Mouse (Mus musculus) lung, postnatal 0 days (tissue): ENCODE data around the gene Tmem254c.
"Not testable (repeated sequence)": the region's sequence is repeated elsewhere in the genome, so short reads cannot be mapped to it uniquely, and the experiment has no call there.

Experiments used
- CTCF ChIP-seq: IDR thresholded peaks from 2 replicates; pipeline ENCODE4 v1.5.1; 2016; ENCODE audit warnings: antibody characterized with exemption, mild to moderate bottlenecking
- EP300 ChIP-seq: IDR thresholded peaks from 2 replicates; pipeline ENCODE4 v1.6.1; 2016; ENCODE audit warnings: antibody characterized with exemption, mild to moderate bottlenecking, control low read depth

DNA sequence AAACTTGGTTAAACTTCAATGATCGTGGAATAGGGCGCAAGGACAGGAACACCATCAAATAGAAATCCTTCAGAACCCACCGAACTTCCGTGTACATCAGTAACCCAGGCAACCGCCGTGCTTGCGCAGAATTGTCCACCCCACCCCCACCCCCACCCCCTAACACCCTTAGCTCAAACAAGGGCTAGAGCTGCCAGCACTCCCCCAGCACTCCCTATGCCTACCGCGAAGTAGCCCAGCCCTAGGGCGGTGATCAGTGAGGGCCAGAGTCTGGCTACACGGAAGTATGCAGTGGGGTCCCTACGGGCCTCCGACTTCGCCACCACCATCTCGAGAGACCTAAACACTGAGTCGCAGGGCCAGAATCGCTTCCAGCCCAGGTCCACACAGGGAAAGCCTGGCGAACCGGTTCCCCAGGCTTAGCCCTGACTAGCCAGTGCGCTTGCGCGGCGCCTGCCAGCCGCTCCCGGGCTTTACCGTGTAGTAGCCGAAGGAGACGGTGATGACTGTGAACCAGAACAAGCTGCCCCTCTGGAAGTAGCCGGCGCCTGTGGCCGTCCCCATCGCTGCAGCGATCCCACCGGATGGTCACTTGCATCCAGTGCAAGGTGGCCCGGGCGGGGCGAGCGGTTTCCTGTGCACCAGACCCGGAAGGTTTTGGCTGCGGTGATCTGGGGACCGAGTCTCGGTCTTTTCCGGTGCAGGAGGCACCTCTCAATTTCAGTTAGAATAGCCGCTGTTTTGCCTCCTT lies 406 bp downstream of the Tmem254c start:
- not testable (repeated sequence) for TF ChIP-seq CTCF, EP300
